Mouse (Mus musculus): ENCODE measurements at regions not wholly inside any gene's neighbourhood (a gene's known extent, or its start where the extent isn't known, plus 50 kb on each side); places are given as distances from the start of the nearest gene placed in this dataset.

DNA sequence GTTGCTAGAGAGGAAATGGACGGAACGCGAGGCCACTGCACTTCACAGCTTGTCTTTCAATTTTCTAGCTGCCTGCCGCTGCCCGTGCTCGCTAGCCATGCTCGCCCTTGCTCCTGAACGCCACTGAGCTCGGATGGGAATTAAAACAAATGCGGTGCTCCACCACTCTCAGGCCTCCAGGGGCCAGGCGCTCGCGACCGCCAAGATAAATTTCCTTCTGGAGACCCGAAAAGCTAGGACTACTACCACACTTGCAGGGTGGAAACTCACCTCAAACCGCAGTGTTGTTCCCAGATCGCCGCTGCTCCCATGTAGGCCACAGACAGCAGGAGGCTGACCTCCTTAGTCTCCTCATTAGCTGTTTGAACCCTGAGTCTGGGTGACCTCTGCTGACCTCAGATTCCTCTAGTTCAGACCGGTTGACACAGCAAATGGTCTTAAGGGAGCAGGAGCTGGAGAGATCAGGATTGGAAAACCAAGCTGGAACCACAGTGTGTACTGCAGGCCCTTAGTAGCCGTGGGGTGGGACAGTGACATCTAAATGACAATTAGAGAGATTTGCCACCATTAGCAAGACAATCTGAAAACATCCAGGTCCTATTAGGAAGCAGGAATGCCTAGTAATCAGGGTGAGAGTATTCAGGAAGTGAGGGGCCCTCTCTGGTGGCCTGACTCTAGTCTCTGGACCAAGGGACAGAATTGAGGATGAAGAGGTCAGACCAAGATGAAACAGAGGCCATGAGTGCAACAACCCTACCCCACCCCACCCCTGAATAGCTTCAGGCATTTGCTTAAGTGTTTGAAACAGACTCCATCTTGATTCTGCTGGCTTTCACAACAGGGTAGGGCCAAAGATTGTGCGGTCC, 94.1 kb downstream of the Fam53a start:
- peaks cover 81% of the 10 kb centered on the region for H3K4me1 ChIP-seq (replicated peaks; ENCODE audit: low read depth, low read length)
- peaks cover 27% of the 10 kb centered on the region for H3K36me3 ChIP-seq (ENCODE audit: insufficient read depth, low read length)
- no peaks in the 10 kb centered on the region for H3K9me3 ChIP-seq (ENCODE audit: low read length)
- TF ChIP-seq POU5F1 (IDR thresholded peaks at IDR 0.05; ENCODE audit: borderline replicate concordance, low read length): peak; percentile 87; the same call in 1 of the 2 replicates
- no peak for TF ChIP-seq CTCF (conservative IDR thresholded peaks at IDR 0.05; ENCODE audit: low read length)
- TF ChIP-seq NANOG (IDR thresholded peaks at IDR 0.05; ENCODE audit: borderline replicate concordance, low read length): peak; percentile 100
- H3K27me3 ChIP-seq (ENCODE audit: insufficient read depth, low read length): peaks cover 20% of the 10 kb centered on the region
- peak overlapping the region; percentile 95 for H3K4me3 ChIP-seq (replicated peaks; ENCODE audit: low read length)

DNA sequence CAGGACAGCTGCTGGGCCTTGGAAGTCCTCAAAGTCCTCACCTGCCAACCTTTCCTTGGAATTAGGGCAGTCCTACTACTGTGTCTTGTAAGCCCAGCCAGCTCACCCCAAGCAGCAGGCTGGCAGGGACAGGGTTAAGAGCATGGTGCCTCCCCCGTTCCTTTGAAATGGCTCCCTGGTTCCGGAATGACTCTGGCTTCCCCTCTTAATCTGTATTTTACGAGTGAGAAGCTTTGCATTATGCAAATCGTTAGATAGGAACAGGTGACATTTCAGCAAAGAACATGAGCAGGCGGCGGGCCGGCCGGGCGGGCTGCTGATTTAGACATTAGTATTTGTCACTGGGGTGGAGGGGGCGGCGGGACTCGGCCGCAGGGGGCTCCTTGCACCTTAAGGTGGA, 95.1 kb downstream of the Fam53a start:
- peaks cover 10% of the 10 kb centered on the region for H3K27me3 ChIP-seq (ENCODE audit: insufficient read depth, low read length)
- TF ChIP-seq CTCF (conservative IDR thresholded peaks at IDR 0.05; ENCODE audit: low read length): no peak
- no peak for TF ChIP-seq POU5F1 (IDR thresholded peaks at IDR 0.05; ENCODE audit: borderline replicate concordance, low read length)
- TF ChIP-seq NANOG (IDR thresholded peaks at IDR 0.05; ENCODE audit: borderline replicate concordance, low read length): no peak
- peaks cover 31% of the 10 kb centered on the region for H3K36me3 ChIP-seq (ENCODE audit: insufficient read depth, low read length)
- peaks cover 77% of the 10 kb centered on the region for H3K4me1 ChIP-seq (replicated peaks; ENCODE audit: low read depth, low read length)
- no peaks in the 10 kb centered on the region for H3K9me3 ChIP-seq (ENCODE audit: low read length)
- peak overlapping the region; percentile 95 for H3K4me3 ChIP-seq (replicated peaks; ENCODE audit: low read length)

DNA sequence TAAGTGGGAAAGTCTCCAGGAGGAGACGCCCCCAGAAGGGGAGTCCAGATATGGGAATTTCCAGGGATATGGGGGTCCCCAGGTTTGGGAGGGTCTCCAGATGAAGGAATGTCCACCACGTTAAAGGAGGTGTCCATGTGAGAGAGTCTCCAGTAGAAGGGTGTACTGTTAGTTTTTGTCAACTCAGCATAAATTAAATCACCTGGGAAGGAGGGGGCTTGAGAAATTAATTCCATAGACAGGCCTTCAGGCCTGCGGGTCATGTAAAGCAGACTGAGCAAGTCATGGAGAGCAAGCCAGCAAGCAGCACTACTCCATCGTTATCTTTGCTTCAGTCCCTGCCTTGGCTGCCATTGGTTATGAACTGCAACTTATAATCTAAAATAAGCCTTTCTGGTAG, 96.2 kb downstream of the Fam53a start:
- peaks cover 43% of the 10 kb centered on the region for H3K36me3 ChIP-seq (ENCODE audit: insufficient read depth, low read length)
- TF ChIP-seq NANOG (IDR thresholded peaks at IDR 0.05; ENCODE audit: borderline replicate concordance, low read length) (no peak), POU5F1 (IDR thresholded peaks at IDR 0.05; ENCODE audit: borderline replicate concordance, low read length) (no peak), CTCF (conservative IDR thresholded peaks at IDR 0.05; ENCODE audit: low read length) (no peak)
- H3K4me3 ChIP-seq (replicated peaks; ENCODE audit: low read length): peak overlapping the region; percentile 95
- H3K9me3 ChIP-seq (ENCODE audit: low read length): no peaks in the 10 kb centered on the region
- H3K4me1 ChIP-seq (replicated peaks; ENCODE audit: low read depth, low read length): peaks cover 77% of the 10 kb centered on the region
- H3K27me3 ChIP-seq (ENCODE audit: insufficient read depth, low read length): no peaks in the 10 kb centered on the region

DNA sequence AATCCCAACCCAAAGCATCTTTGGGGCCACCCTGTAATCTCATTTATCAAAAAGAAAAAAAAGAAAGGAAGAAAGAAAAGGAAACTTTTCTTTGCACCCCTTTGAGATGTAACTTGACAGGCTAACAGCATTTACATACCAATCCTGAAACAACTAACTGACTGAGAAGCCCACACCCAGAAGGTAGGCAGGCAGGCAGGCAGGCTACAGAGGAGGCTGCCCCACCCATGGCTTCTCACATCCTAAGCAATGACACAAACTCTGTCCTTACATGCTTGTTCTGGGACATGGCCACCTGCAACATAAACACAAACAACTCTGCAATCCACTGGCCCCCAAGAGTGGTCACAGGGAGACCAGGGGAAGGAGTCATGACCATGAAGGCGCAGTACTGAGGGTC, 97.5 kb upstream of the Nkx1-1 start:
- peaks cover 77% of the 10 kb centered on the region for H3K4me1 ChIP-seq (replicated peaks; ENCODE audit: low read depth, low read length)
- no peaks in the 10 kb centered on the region for H3K27me3 ChIP-seq (ENCODE audit: insufficient read depth, low read length)
- peaks cover 62% of the 10 kb centered on the region for H3K36me3 ChIP-seq (ENCODE audit: insufficient read depth, low read length)
- H3K4me3 ChIP-seq (replicated peaks; ENCODE audit: low read length): peak overlapping the region; percentile 95
- TF ChIP-seq CTCF (conservative IDR thresholded peaks at IDR 0.05; ENCODE audit: low read length) (no peak), NANOG (IDR thresholded peaks at IDR 0.05; ENCODE audit: borderline replicate concordance, low read length) (no peak), POU5F1 (IDR thresholded peaks at IDR 0.05; ENCODE audit: borderline replicate concordance, low read length) (no peak)
- H3K9me3 ChIP-seq (ENCODE audit: low read length): no peaks in the 10 kb centered on the region

DNA sequence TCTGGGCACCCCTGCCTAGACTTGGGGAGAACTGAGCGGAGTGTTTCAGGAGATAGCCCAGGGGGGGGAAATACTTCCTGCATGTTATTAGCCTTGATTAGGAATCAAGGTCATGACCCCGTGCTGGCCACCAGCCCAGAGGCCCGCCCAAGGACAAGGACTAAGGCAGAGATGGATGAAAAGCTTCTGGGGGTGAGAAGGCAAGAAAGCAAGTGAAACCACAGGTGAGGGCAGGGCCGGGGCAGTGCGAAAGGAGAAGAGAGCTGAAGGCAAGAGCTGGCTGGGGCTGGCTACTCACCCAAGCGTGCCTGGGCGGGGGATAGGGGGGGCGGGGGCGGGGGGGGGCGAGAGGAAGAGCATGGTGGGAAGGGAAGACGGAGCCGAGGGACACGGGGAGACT, 96.0 kb upstream of the Nkx1-1 start:
- H3K36me3 ChIP-seq (ENCODE audit: insufficient read depth, low read length): peaks cover 77% of the 10 kb centered on the region
- TF ChIP-seq CTCF (conservative IDR thresholded peaks at IDR 0.05; ENCODE audit: low read length) (no peak), NANOG (IDR thresholded peaks at IDR 0.05; ENCODE audit: borderline replicate concordance, low read length) (no peak), POU5F1 (IDR thresholded peaks at IDR 0.05; ENCODE audit: borderline replicate concordance, low read length) (no peak)
- H3K27me3 ChIP-seq (ENCODE audit: insufficient read depth, low read length): no peaks in the 10 kb centered on the region
- H3K4me3 ChIP-seq (replicated peaks; ENCODE audit: low read length): peak overlapping the region; percentile 75
- no peaks in the 10 kb centered on the region for H3K9me3 ChIP-seq (ENCODE audit: low read length)
- peaks cover 87% of the 10 kb centered on the region for H3K4me1 ChIP-seq (replicated peaks; ENCODE audit: low read depth, low read length)

DNA sequence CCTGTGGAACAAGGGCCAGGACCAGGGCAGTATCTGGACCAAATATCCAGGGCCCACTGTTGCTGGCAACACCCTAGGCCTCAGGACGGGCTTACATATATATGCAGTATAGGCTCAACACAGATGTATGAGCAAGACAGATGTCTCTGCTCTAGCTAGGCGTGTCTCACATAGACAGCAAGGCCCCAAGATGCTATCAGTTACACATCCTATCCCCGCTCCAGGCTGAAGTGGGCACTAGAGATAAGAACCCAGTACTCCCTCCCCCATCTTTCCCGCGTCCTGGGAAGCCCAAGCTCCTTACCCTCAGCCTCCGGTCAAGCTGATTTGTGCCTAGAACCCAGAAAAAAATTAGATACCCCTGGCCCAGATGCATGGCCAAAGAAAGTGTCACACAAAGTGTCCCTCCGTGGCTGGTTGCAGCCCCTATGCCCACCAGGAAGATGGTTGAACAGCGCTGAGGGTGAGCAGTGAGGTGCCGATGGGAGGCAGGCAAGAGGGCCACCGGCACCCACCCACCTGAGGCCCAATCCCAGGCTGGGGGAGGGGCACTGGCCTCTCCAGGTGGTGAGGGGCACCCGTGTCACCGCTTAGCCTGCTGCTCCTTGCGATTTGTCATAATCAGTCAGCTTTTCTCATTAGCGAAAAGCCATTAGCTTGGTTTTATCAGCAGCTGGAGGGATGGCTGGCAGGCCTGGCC, 95.3 kb upstream of the Nkx1-1 start:
- H3K36me3 ChIP-seq (ENCODE audit: insufficient read depth, low read length): peaks cover 83% of the 10 kb centered on the region
- H3K4me1 ChIP-seq (replicated peaks; ENCODE audit: low read depth, low read length): peaks cover 94% of the 10 kb centered on the region
- H3K27me3 ChIP-seq (ENCODE audit: insufficient read depth, low read length): no peaks in the 10 kb centered on the region
- TF ChIP-seq NANOG (IDR thresholded peaks at IDR 0.05; ENCODE audit: borderline replicate concordance, low read length): no peak
- H3K4me3 ChIP-seq (replicated peaks; ENCODE audit: low read length): peak overlapping the region; percentile 75
- no peaks in the 10 kb centered on the region for H3K9me3 ChIP-seq (ENCODE audit: low read length)

DNA sequence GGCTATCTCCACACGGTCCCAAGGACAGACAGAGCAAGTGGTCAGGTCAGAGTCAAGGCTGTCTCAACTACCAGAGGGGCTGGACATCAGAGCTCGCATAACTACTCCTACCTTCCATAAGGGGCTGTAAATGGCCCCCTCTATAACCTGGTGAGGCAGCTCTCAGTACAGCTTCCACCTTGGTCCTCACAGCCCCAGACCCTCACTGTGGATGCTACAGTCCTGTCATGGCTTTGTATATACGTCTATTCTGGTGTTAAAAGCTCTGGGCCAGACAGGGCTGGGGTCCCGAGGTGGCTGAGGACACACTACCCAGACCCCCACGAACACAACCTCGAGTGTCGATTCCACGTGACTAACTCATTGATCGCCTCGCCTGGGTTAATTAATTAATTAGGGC, 94.0 kb upstream of the Nkx1-1 start:
- peaks cover 93% of the 10 kb centered on the region for H3K4me1 ChIP-seq (replicated peaks; ENCODE audit: low read depth, low read length)
- H3K36me3 ChIP-seq (ENCODE audit: insufficient read depth, low read length): peaks cover 84% of the 10 kb centered on the region
- H3K4me3 ChIP-seq (replicated peaks; ENCODE audit: low read length): peak overlapping the region; percentile 75
- H3K9me3 ChIP-seq (ENCODE audit: low read length): no peaks in the 10 kb centered on the region
- TF ChIP-seq POU5F1 (IDR thresholded peaks at IDR 0.05; ENCODE audit: borderline replicate concordance, low read length): no peak
- no peak for TF ChIP-seq CTCF (conservative IDR thresholded peaks at IDR 0.05; ENCODE audit: low read length)
- no peak for TF ChIP-seq NANOG (IDR thresholded peaks at IDR 0.05; ENCODE audit: borderline replicate concordance, low read length)
- no peaks in the 10 kb centered on the region for H3K27me3 ChIP-seq (ENCODE audit: insufficient read depth, low read length)

- no peak for TF ChIP-seq CTCF (conservative IDR thresholded peaks at IDR 0.05; ENCODE audit: low read length)
- TF ChIP-seq NANOG (IDR thresholded peaks at IDR 0.05; ENCODE audit: borderline replicate concordance, low read length): no peak
- TF ChIP-seq POU5F1 (IDR thresholded peaks at IDR 0.05; ENCODE audit: borderline replicate concordance, low read length): no peak
Measured at GRCm38 (mm10) chr5:33527316-33527715, 93.5 kb upstream of the Nkx1-1 start.

More at GRCm38 (mm10) chr5:33527316-33527715, 93.5 kb upstream of the Nkx1-1 start:
- Histone ChIP-seq H3K4me3 (replicated peaks; ENCODE audit: low read length) (peak overlapping the region; percentile 75), H3K4me1 (replicated peaks; ENCODE audit: low read depth, low read length) (peaks cover 93% of the 10 kb centered on the region), H3K9me3 (ENCODE audit: low read length) (no peaks in the 10 kb centered on the region), H3K27me3 (ENCODE audit: insufficient read depth, low read length) (no peaks in the 10 kb centered on the region), H3K36me3 (ENCODE audit: insufficient read depth, low read length) (peaks cover 84% of the 10 kb centered on the region)
